Mouse (Mus musculus): ENCODE results near the gene Utp14a. TPM values are rescaled to one million over a fixed set of nuclear protein-coding genes. Genes with fewer than 3 reads are reported as not detected.
"Not testable (repeated sequence)": the region's sequence is repeated elsewhere in the genome, so short reads cannot be mapped to it uniquely, and the experiment has no call there.

The Utp14a gene
- 23.8 and 27.5 TPM in 2 replicates for polyA plus RNA-seq (2014; fragmentation: Nextera tagmentation; extraction: Ambion mirVana)

DNA sequence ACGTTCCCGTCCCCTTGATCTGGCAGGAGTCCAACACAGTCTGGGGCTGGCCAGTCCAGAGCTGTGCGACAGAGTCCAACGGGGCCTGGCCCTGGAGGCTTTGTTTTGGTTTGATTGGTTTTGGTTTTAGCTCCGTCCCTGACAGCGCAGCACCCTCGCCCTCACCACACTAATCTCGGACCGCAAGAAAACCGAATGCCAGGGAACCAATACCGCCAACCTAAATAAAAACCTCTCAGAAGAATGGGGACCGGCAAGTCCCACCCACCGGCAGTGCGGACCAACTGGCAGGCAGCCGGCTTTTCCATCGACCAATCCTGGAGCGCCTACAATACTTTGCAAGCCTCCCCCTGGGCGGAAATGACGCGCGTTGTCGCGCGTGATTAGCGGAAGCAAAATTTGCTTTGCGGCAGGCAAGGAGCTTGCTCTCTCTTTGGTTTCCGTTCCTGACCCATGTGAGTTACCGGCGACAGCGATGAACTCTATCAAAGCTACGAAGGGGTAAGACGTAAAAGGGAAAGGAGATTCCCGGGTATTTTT is at the start of gene Utp14a:
Gene Utp14a (plus strand): TSS at position 395 of the 540 bp plus-strand sequence.
- peak within 1 kb of the TSS; percentile 43 for H3K4me3 ChIP-seq (ENCODE audit: low read depth, low read length)
- H3K4me2 ChIP-seq (ENCODE audit: low read depth, low read length) = peak within 1 kb of the TSS; percentile 47
- no peaks in the 10 kb centered on the region for H3K4me1 ChIP-seq (ENCODE audit: control insufficient read depth, insufficient read depth, low read length)
- ATAC-seq (replicated peaks; ENCODE audit: insufficient number of reproducible peaks, low FRiP score, low TSS enrichment, low read depth) (peak; percentile 97), DNase-seq (ENCODE audit: low spot score) (peak; percentile 95)
- H3K27me3 ChIP-seq (ENCODE audit: control insufficient read depth, insufficient read depth, low read length) = no peaks in the 10 kb centered on the region
- no peaks in the 10 kb centered on the region for H3K9me3 ChIP-seq (replicated peaks; ENCODE audit: control insufficient read depth, low read length)
- H3K36me3 ChIP-seq (replicated peaks; ENCODE audit: control insufficient read depth, insufficient read depth, low read depth, low read length) = no peaks in the 10 kb centered on the region
- WGBS = 12% methylated on average over 33 of the region's 33 CpGs
- H3K27ac ChIP-seq (replicated peaks; ENCODE audit: low read depth, low read length) = peak within 1 kb of the TSS; percentile 54; the same call in 1 of the 2 replicates
- H3K9ac ChIP-seq (replicated peaks; ENCODE audit: low read length) = peak within 1 kb of the TSS; percentile 52

DNA sequence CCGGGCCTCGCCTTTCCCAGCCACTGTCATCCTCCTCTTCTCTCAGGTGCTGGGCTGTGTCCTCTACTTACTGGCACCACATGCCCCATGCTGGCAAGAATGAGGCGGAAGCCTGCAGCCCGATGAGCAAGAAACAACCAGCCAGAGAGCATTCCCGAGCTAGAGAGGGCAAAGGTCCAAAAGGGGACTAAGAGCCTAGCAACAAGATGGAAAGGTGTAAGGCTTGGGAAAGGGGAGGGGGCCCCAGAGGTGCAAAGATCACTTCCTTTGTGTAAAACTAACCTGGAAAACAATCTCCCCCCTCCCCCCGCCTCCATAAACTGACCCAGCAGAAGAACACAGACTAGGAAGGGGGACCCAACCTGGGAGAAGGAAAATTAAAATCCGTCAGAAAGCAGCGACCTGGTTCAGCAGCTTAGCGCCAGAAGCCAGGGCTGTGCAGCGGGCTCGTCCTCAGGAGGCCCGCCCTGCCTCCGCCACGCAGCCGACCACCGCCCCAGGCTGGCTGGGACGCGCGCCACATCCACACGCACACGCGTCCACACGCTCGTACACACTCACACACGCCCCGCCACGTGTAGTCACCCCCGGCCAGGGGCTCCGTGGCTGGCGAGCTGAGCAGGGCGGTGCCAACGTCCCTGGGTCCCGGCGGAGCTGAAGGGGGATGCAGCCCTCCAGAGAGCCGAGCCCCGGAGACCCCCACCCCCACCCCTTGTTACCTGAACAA is 48.7 kb upstream of the Utp14a start:
- no peaks in the 10 kb centered on the region for H3K9me3 ChIP-seq (replicated peaks; ENCODE audit: control insufficient read depth, low read length)
- no peaks in the 10 kb centered on the region for H3K4me1 ChIP-seq (ENCODE audit: control insufficient read depth, insufficient read depth, low read length)
- peak overlapping the region; percentile 65 for H3K4me3 ChIP-seq (ENCODE audit: low read depth, low read length)
- H3K9ac ChIP-seq (replicated peaks; ENCODE audit: low read length) = peak overlapping the region; percentile 59
- peak overlapping the region; percentile 43 for H3K4me2 ChIP-seq (ENCODE audit: low read depth, low read length)
- H3K27me3 ChIP-seq (ENCODE audit: control insufficient read depth, insufficient read depth, low read length) = no peaks in the 10 kb centered on the region
- peak; percentile 85 for ATAC-seq (replicated peaks; ENCODE audit: insufficient number of reproducible peaks, low FRiP score, low TSS enrichment, low read depth)
- DNase-seq (ENCODE audit: low spot score) = peak; percentile 38
- WGBS = 14% methylated on average over 32 of the region's 36 CpGs
- no peak overlapping the region for H3K27ac ChIP-seq (replicated peaks; ENCODE audit: low read depth, low read length)
- H3K36me3 ChIP-seq (replicated peaks; ENCODE audit: control insufficient read depth, insufficient read depth, low read depth, low read length) = no peaks in the 10 kb centered on the region

- peak within 1 kb of the TSS; percentile 65 for H3K4me3 ChIP-seq (ENCODE audit: low read depth, low read length)
- DNase-seq (ENCODE audit: low spot score) (peak; percentile 91), ATAC-seq (replicated peaks; ENCODE audit: insufficient number of reproducible peaks, low FRiP score, low TSS enrichment, low read depth) (peak; percentile 98)
- H3K9ac ChIP-seq (replicated peaks; ENCODE audit: low read length) = peak within 1 kb of the TSS; percentile 59
- WGBS = 14% methylated on average over 34 of the region's 34 CpGs
- H3K27ac ChIP-seq (replicated peaks; ENCODE audit: low read depth, low read length) = no peak within 1 kb of the TSS
- H3K27me3 ChIP-seq (ENCODE audit: control insufficient read depth, insufficient read depth, low read length) = no peaks in the 10 kb centered on the region
- peak within 1 kb of the TSS; percentile 43 for H3K4me2 ChIP-seq (ENCODE audit: low read depth, low read length)
- H3K4me1 ChIP-seq (ENCODE audit: control insufficient read depth, insufficient read depth, low read length) = no peaks in the 10 kb centered on the region
- H3K9me3 ChIP-seq (replicated peaks; ENCODE audit: control insufficient read depth, low read length) = no peaks in the 10 kb centered on the region
- no peaks in the 10 kb centered on the region for H3K36me3 ChIP-seq (replicated peaks; ENCODE audit: control insufficient read depth, insufficient read depth, low read depth, low read length)
Observed at GRCm38 (mm10) chrX:48208519-48209185, 48.0 kb upstream of the Utp14a start, which contains the start of gene Zdhhc9. Zdhhc9 (minus strand) TSS chrX:48208878.

DNA sequence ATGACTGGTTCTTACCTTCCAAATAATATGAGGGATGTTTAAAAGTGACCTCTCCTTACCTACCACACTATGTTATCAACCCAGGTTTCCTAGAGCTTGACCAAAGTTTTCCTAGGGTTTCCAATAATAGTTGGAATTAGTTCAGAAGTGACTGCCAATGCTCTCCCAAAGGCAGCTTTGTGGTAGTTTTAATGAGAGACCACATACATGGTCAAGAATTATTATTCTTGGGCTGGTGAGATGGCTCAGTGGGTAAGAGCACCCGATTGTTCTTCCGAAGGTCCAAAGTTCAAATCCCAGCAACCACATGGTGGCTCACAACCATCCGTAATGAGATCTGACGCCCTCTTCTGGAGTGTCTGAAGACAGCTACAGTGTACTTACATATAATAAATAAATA is 46.9 kb upstream of the Utp14a start:
- not testable (repeated sequence) for H3K9me3 ChIP-seq (replicated peaks; ENCODE audit: control insufficient read depth, low read length); H3K27ac ChIP-seq (replicated peaks; ENCODE audit: low read depth, low read length); H3K4me3 ChIP-seq (ENCODE audit: low read depth, low read length); H3K27me3 ChIP-seq (ENCODE audit: control insufficient read depth, insufficient read depth, low read length); H3K36me3 ChIP-seq (replicated peaks; ENCODE audit: control insufficient read depth, insufficient read depth, low read depth, low read length); DNase-seq (ENCODE audit: low spot score); ATAC-seq (replicated peaks; ENCODE audit: insufficient number of reproducible peaks, low FRiP score, low TSS enrichment, low read depth); H3K4me2 ChIP-seq (ENCODE audit: low read depth, low read length); H3K9ac ChIP-seq (replicated peaks; ENCODE audit: low read length); H3K4me1 ChIP-seq (ENCODE audit: control insufficient read depth, insufficient read depth, low read length)
- 96% methylated on average over 2 of the region's 4 CpGs for WGBS

GRCm38 (mm10) chrX:48219468-48219867 is 37.2 kb upstream of the Utp14a start:
- 85% methylated on average over 5 of the region's 5 CpGs for WGBS

GRCm38 (mm10) chrX:48222706-48223105 is 34.0 kb upstream of the Utp14a start:
- 80% methylated on average over 7 of the region's 7 CpGs for WGBS

More at GRCm38 (mm10) chrX:48219468-48219867, 37.2 kb upstream of the Utp14a start:
- DNase-seq (ENCODE audit: low spot score) = no peak
- no peaks in the 10 kb centered on the region for H3K27me3 ChIP-seq (ENCODE audit: control insufficient read depth, insufficient read depth, low read length)
- no peak overlapping the region for H3K4me3 ChIP-seq (ENCODE audit: low read depth, low read length)
- no peaks in the 10 kb centered on the region for H3K9me3 ChIP-seq (replicated peaks; ENCODE audit: control insufficient read depth, low read length)
- no peaks in the 10 kb centered on the region for H3K4me1 ChIP-seq (ENCODE audit: control insufficient read depth, insufficient read depth, low read length)
- ATAC-seq (replicated peaks; ENCODE audit: insufficient number of reproducible peaks, low FRiP score, low TSS enrichment, low read depth) = no peak
- no peak overlapping the region for H3K27ac ChIP-seq (replicated peaks; ENCODE audit: low read depth, low read length)
- H3K36me3 ChIP-seq (replicated peaks; ENCODE audit: control insufficient read depth, insufficient read depth, low read depth, low read length) = no peaks in the 10 kb centered on the region
- H3K4me2 ChIP-seq (ENCODE audit: low read depth, low read length) = no peak overlapping the region
- no peak overlapping the region for H3K9ac ChIP-seq (replicated peaks; ENCODE audit: low read length)

GRCm38 (mm10) chrX:48226225-48226624 is 30.4 kb upstream of the Utp14a start:
- ATAC-seq (replicated peaks; ENCODE audit: insufficient number of reproducible peaks, low FRiP score, low TSS enrichment, low read depth) = no peak
- Histone ChIP-seq H3K9me3 (replicated peaks; ENCODE audit: control insufficient read depth, low read length) (no peaks in the 10 kb centered on the region), H3K9ac (replicated peaks; ENCODE audit: low read length) (no peak overlapping the region), H3K4me3 (ENCODE audit: low read depth, low read length) (no peak overlapping the region), H3K4me1 (ENCODE audit: control insufficient read depth, insufficient read depth, low read length) (no peaks in the 10 kb centered on the region), H3K36me3 (replicated peaks; ENCODE audit: control insufficient read depth, insufficient read depth, low read depth, low read length) (no peaks in the 10 kb centered on the region), H3K27me3 (ENCODE audit: control insufficient read depth, insufficient read depth, low read length) (no peaks in the 10 kb centered on the region), H3K27ac (replicated peaks; ENCODE audit: low read depth, low read length) (no peak overlapping the region), H3K4me2 (ENCODE audit: low read depth, low read length) (no peak overlapping the region)
- WGBS = 81% methylated on average over 7 of the region's 7 CpGs
- no peak for DNase-seq (ENCODE audit: low spot score)

More at GRCm38 (mm10) chrX:48222706-48223105, 34.0 kb upstream of the Utp14a start:
- H3K4me3 ChIP-seq (ENCODE audit: low read depth, low read length) = no peak overlapping the region
- DNase-seq (ENCODE audit: low spot score) = no peak
- H3K9ac ChIP-seq (replicated peaks; ENCODE audit: low read length) = no peak overlapping the region
- H3K27me3 ChIP-seq (ENCODE audit: control insufficient read depth, insufficient read depth, low read length) = no peaks in the 10 kb centered on the region
- no peaks in the 10 kb centered on the region for H3K4me1 ChIP-seq (ENCODE audit: control insufficient read depth, insufficient read depth, low read length)
- H3K4me2 ChIP-seq (ENCODE audit: low read depth, low read length) = no peak overlapping the region
- no peaks in the 10 kb centered on the region for H3K36me3 ChIP-seq (replicated peaks; ENCODE audit: control insufficient read depth, insufficient read depth, low read depth, low read length)
- no peaks in the 10 kb centered on the region for H3K9me3 ChIP-seq (replicated peaks; ENCODE audit: control insufficient read depth, low read length)
- ATAC-seq (replicated peaks; ENCODE audit: insufficient number of reproducible peaks, low FRiP score, low TSS enrichment, low read depth) = no peak
- H3K27ac ChIP-seq (replicated peaks; ENCODE audit: low read depth, low read length) = no peak overlapping the region

GRCm38 (mm10) chrX:48234417-48234816 is 22.2 kb upstream of the Utp14a start:
- H3K9ac ChIP-seq (replicated peaks; ENCODE audit: low read length) = no peak overlapping the region
- ATAC-seq (replicated peaks; ENCODE audit: insufficient number of reproducible peaks, low FRiP score, low TSS enrichment, low read depth) (no peak), DNase-seq (ENCODE audit: low spot score) (no peak)
- H3K27ac ChIP-seq (replicated peaks; ENCODE audit: low read depth, low read length) = no peak overlapping the region
- no peaks in the 10 kb centered on the region for H3K36me3 ChIP-seq (replicated peaks; ENCODE audit: control insufficient read depth, insufficient read depth, low read depth, low read length)
- 70% methylated on average over 7 of the region's 7 CpGs for WGBS
- no peak overlapping the region for H3K4me3 ChIP-seq (ENCODE audit: low read depth, low read length)
- H3K27me3 ChIP-seq (ENCODE audit: control insufficient read depth, insufficient read depth, low read length) = no peaks in the 10 kb centered on the region
- H3K9me3 ChIP-seq (replicated peaks; ENCODE audit: control insufficient read depth, low read length) = no peaks in the 10 kb centered on the region
- no peaks in the 10 kb centered on the region for H3K4me1 ChIP-seq (ENCODE audit: control insufficient read depth, insufficient read depth, low read length)
- H3K4me2 ChIP-seq (ENCODE audit: low read depth, low read length) = no peak overlapping the region

All from embryonic facial prominence, embryonic 11.5 days (tissue).